In genomic region chr3:79203178-79203577, GRCm38 (mm10) we compare ENCODE assay signal across 8 mouse cellular contexts.
A peak's percentile ranks its signal among the peaks of the same experiment; 100 is the strongest.
DNase-seq lines count a peak whose midpoint lies in the region; ATAC-seq and TF ChIP-seq lines count a peak whose summit lies in the region.

No protein-coding gene starts in this region.

- H3K4me1 ChIP-seq in hindbrain, embryonic 14.5 days (replicated peaks; ENCODE audit: control insufficient read depth, insufficient read depth, low read length): peaks cover 8% of the 10 kb centered on the region; the same call in 1 of the 2 replicates
- H3K4me1 ChIP-seq in hindbrain, embryonic 10.5 days (replicated peaks): peaks cover 16% of the 10 kb centered on the region
- peaks cover 0 to 5% of the 10 kb centered on the region in 2 experiments; a peak in 1 of 4 replicates for H3K4me1 ChIP-seq in MEL (ENCODE audit: control insufficient read depth in 1 of 2, insufficient read depth in 2 of 2, low read length in 2 of 2)
- H3K4me1 ChIP-seq in stomach, embryonic 16.5 days (ENCODE audit: control insufficient read depth, insufficient read depth, low read length): peaks cover 19% of the 10 kb centered on the region
- H3K4me1 ChIP-seq in midbrain, embryonic 16.5 days (ENCODE audit: control insufficient read depth, insufficient read depth, low read length): peaks cover 2% of the 10 kb centered on the region; the same call in 1 of the 2 replicates

- intact Hi-C loops in left cerebral cortex, postnatal 4 days (cut with DNase I): loop anchor here (2.0 kb wide), 1 partner anchor 384 kb away; no protein-coding TSS in a partner anchor

- H3K27ac ChIP-seq in hindbrain, embryonic 14.5 days: no peak overlapping the region
- H3K27ac ChIP-seq in hindbrain, embryonic 10.5 days: no peak overlapping the region
- H3K27ac ChIP-seq in MEL (ENCODE audit: control insufficient read depth, low read depth, low read length): peak overlapping the region; percentile 77
- H3K27ac ChIP-seq in stomach, embryonic 16.5 days (ENCODE audit: low read length): peak overlapping the region; percentile 5; the same call in 1 of the 2 replicates
- no peak overlapping the region for H3K27ac ChIP-seq in midbrain, embryonic 16.5 days (ENCODE audit: low read length)

- H3K4me2 ChIP-seq in hindbrain, embryonic 14.5 days (replicated peaks): no peak overlapping the region
- no peak overlapping the region for H3K4me2 ChIP-seq in stomach, embryonic 16.5 days (ENCODE audit: low read depth, low read length)
- no peak overlapping the region for H3K4me2 ChIP-seq in midbrain, embryonic 16.5 days (ENCODE audit: low read length)

- no peaks in the 10 kb centered on the region for H3K9me3 ChIP-seq in hindbrain, embryonic 14.5 days (ENCODE audit: control insufficient read depth, low read length)
- no peaks in the 10 kb centered on the region for H3K9me3 ChIP-seq in hindbrain, embryonic 10.5 days
- no peaks in the 10 kb centered on the region for H3K9me3 ChIP-seq in MEL (replicated peaks; ENCODE audit: insufficient read depth, low read length)
- no peaks in the 10 kb centered on the region for H3K9me3 ChIP-seq in stomach, embryonic 16.5 days (replicated peaks; ENCODE audit: control insufficient read depth, low read length)
- no peaks in the 10 kb centered on the region for H3K9me3 ChIP-seq in midbrain, embryonic 16.5 days (replicated peaks; ENCODE audit: control insufficient read depth, low read length, poor library complexity, severe bottlenecking)

- no peaks in the 10 kb centered on the region for H3K36me3 ChIP-seq in hindbrain, embryonic 14.5 days (replicated peaks; ENCODE audit: control insufficient read depth, insufficient read depth)
- peaks cover 3% of the 10 kb centered on the region; the same call in 1 of the 2 replicates for H3K36me3 ChIP-seq in hindbrain, embryonic 10.5 days
- no peaks in the 10 kb centered on the region; a peak in 1 of 4 replicates for H3K36me3 ChIP-seq in MEL (ENCODE audit: control insufficient read depth in 1 of 2, insufficient read depth in 2 of 2, low read length in 2 of 2)
- no peaks in the 10 kb centered on the region for H3K36me3 ChIP-seq in stomach, embryonic 16.5 days (ENCODE audit: control insufficient read depth, insufficient read depth, low read length)
- no peaks in the 10 kb centered on the region for H3K36me3 ChIP-seq in midbrain, embryonic 16.5 days (ENCODE audit: control insufficient read depth, insufficient read depth, low read length)

- H3K9ac ChIP-seq in hindbrain, embryonic 14.5 days: no peak overlapping the region
- 0 out of 2 replicates have a peak overlapping the region, but pooled peaks have one; percentile 4 for H3K9ac ChIP-seq in MEL (ENCODE audit: control insufficient read depth, low read depth, low read length, poor library complexity, severe bottlenecking)
- no peak overlapping the region for H3K9ac ChIP-seq in stomach, embryonic 16.5 days (ENCODE audit: low read length)
- no peak overlapping the region for H3K9ac ChIP-seq in midbrain, embryonic 16.5 days (ENCODE audit: low read depth, low read length)

- peak in 1 of 2 experiments; percentile 77; a peak in 2 of 4 replicates for TF ChIP-seq EP300 in MEL (IDR thresholded peaks at IDR 0.05; ENCODE audit: low read depth in 1 of 2, low read length in 2 of 2)

- peak; percentile 42 for DNase-seq in hindbrain, embryonic 14.5 days (ENCODE audit: low spot score)
- no peak for DNase-seq in hindbrain, embryonic 10.5 days (ENCODE audit: low spot score)
- peak; percentile 92 for DNase-seq in MEL (ENCODE audit: low read depth, low spot score)
- peak; percentile 72 for DNase-seq in left cerebral cortex, postnatal 4 days

- ATAC-seq in hindbrain, embryonic 14.5 days (ENCODE audit: low FRiP score): 0 out of 2 replicates have a peak, but pooled peaks have one; percentile 18
- ATAC-seq in common myeloid progenitor, adult 5-6 weeks (replicated peaks; ENCODE audit: low read depth, poor library complexity, severe bottlenecking): peak; percentile 42; the same call in 1 of the 2 replicates
- ATAC-seq in hematopoietic stem cell, adult 5-6 weeks (replicated peaks in 1 of 2; ENCODE audit: insufficient read depth in 1 of 2, low FRiP score in 2 of 2, low TSS enrichment in 1 of 2, low read depth in 1 of 2, poor library complexity in 2 of 2, severe bottlenecking in 2 of 2): peak; percentile 26 to 46; a peak in 1 of 4 replicates
- peak; percentile 39; the same call in 1 of the 2 replicates for ATAC-seq in stomach, embryonic 16.5 days (ENCODE audit: insufficient read depth, low FRiP score)
- no peak for ATAC-seq in midbrain, embryonic 16.5 days

- no peak for TF ChIP-seq CTCF in MEL (IDR thresholded peaks at IDR 0.05 in 2 of 3, conservative IDR thresholded peaks at IDR 0.05 in 1 of 3; ENCODE audit: control insufficient read depth in 1 of 3, insufficient read depth in 1 of 3, low read depth in 2 of 3, low read length in 3 of 3, poor library complexity in 1 of 3, severe bottlenecking in 1 of 3)

- no peak overlapping the region for H3K4me3 ChIP-seq in hindbrain, embryonic 14.5 days (replicated peaks; ENCODE audit: low read length)
- H3K4me3 ChIP-seq in hindbrain, embryonic 10.5 days: no peak overlapping the region
- H3K4me3 ChIP-seq in MEL (ENCODE audit: control insufficient read depth in 1 of 2, insufficient read depth in 1 of 2, low read depth in 2 of 2, low read length in 2 of 2): 0 out of 4 replicates have a peak overlapping the region, but pooled peaks of 1 of the 2 experiments have one; percentile 4
- H3K4me3 ChIP-seq in stomach, embryonic 16.5 days (replicated peaks; ENCODE audit: low read length): no peak overlapping the region
- H3K4me3 ChIP-seq in midbrain, embryonic 16.5 days (ENCODE audit: low read depth, low read length): no peak overlapping the region

- no peak for TF ChIP-seq RAD21 in MEL (IDR thresholded peaks at IDR 0.05; ENCODE audit: low read depth, low read length)

- no peaks in the 10 kb centered on the region for H3K27me3 ChIP-seq in hindbrain, embryonic 14.5 days (ENCODE audit: control insufficient read depth, insufficient read depth, low read length)
- H3K27me3 ChIP-seq in hindbrain, embryonic 10.5 days (ENCODE audit: insufficient read depth, poor library complexity, severe bottlenecking): no peaks in the 10 kb centered on the region
- H3K27me3 ChIP-seq in MEL (ENCODE audit: control insufficient read depth in 1 of 2, insufficient read depth in 2 of 2, low read length in 2 of 2): no peaks in the 10 kb centered on the region
- no peaks in the 10 kb centered on the region for H3K27me3 ChIP-seq in stomach, embryonic 16.5 days (ENCODE audit: control insufficient read depth, insufficient read depth, low read length)
- no peaks in the 10 kb centered on the region for H3K27me3 ChIP-seq in midbrain, embryonic 16.5 days (ENCODE audit: control insufficient read depth, insufficient read depth, low read depth, low read length)

- WGBS in hindbrain, embryonic 14.5 days: 67% methylated on average over 3 of the region's 3 CpGs
- 90% methylated on average over 3 of the region's 3 CpGs for WGBS in hindbrain, embryonic 10.5 days
- WGBS in stomach, embryonic 16.5 days: 30% methylated on average over 3 of the region's 3 CpGs
- WGBS in midbrain, embryonic 16.5 days: 75% methylated on average over 3 of the region's 3 CpGs

- TF ChIP-seq POLR2A in MEL (IDR thresholded peaks at IDR 0.05; ENCODE audit: control insufficient read depth in 1 of 2, insufficient read depth in 1 of 2, low read depth in 1 of 2, low read length in 2 of 2, poor library complexity in 1 of 2): no peak

- no peaks in the 10 kb centered on the region for H3K79me2 ChIP-seq in MEL (ENCODE audit: control insufficient read depth, insufficient read depth, low read length, poor library complexity)

TF ChIP-seq in MEL, 35 proteins besides CTCF, POLR2A, EP300 and RAD21:
- TF ChIP-seq RCOR1 (IDR thresholded peaks at IDR 0.05; ENCODE audit: low read depth, low read length) (peak; percentile 70), GATA1 (IDR thresholded peaks at IDR 0.05; ENCODE audit: low read depth, low read length) (peak; percentile 56; the same call in 1 of the 2 replicates), SIN3A (IDR thresholded peaks at IDR 0.05; ENCODE audit: low read length) (no peak), TAL1 (IDR thresholded peaks at IDR 0.05; ENCODE audit: low read length) (peak; percentile 51), TCF12 (IDR thresholded peaks at IDR 0.05; ENCODE audit: low read depth, low read length) (peak; percentile 82), ETS1 (IDR thresholded peaks at IDR 0.05; ENCODE audit: low read depth, low read length) (peak; percentile 54; the same call in 1 of the 2 replicates)
TF ChIP-seq in MEL: peak in this region for 5.

Comparison
In these comparisons a context has a peak if more than half of its experiments do, and no peak if none do; other contexts are left out.
1. H3K27ac ChIP-seq: peak in MEL (single experiment) and stomach, embryonic 16.5 days (single experiment); none in hindbrain, embryonic 14.5 days (single experiment), hindbrain, embryonic 10.5 days (single experiment) and midbrain, embryonic 16.5 days (single experiment).